Mouse (Mus musculus) spleen, postnatal 4 days (tissue): ENCODE data around the gene Gm10139.
"Not testable (repeated sequence)": the region's sequence is repeated elsewhere in the genome, so short reads cannot be mapped to it uniquely, and the experiment has no call there.

Experiments used
- DNase-seq, 2 experiments: peaks; one replicate each; pipeline ENCODE4 v3.0.0; 2022; ENCODE audit warnings: low spot score in 2 of 2

The Gm10139 gene

DNA sequence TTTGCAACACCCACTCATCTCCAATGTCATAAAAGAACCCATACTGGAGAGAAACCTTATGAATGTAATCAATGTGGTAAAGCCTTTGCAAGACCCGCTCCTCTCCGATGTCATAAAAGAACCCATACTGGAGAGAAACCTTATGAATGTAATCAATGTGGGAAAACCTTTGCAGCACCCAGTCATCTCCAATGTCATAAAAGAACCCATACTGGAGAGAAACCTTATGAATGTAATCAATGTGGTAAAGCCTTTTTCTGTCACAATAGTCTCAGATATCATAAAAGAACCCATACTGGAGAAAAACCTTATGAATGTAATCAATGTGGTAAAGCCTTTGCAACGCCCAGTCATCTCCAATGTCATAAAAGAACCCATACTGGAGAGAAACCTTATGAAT, at the start of gene Gm10139:
Gene Gm10139 (plus strand): TSS at position 301 of the 400 bp plus-strand sequence.
- not testable (repeated sequence) for DNase-seq

DNA sequence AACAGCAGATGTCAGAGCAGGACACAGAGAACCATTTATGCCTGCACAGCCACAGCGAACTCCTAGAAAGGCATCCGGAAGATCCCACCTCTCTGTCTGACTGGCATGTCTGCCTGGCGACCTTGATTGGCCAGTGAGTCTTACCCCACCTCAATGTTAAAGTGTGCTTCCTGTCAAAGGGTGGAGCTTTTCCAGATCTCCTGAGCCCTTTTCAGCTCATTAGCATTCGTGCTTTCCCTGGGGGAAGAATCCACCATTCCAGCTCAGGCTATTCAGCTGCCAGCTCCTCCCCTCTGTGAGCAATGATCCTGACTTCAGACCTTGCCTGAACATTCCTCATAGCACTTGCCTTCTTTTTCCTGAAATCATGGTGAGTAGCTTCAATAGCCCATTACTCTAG, 45.2 kb downstream of the Gm10139 start:
- not testable (repeated sequence) for DNase-seq
